Mouse (Mus musculus) heart, embryonic 16.5 days (tissue): ENCODE data around the gene Fam120b. TPM values are rescaled to one million over a fixed set of nuclear protein-coding genes. Genes with fewer than 3 reads are reported as not detected.
A peak's percentile ranks its signal among the peaks of the same experiment; 100 is the strongest.

Experiments used
- ATAC-seq: fragments of 200-750 bp; cut with Nextera tagmentation; replicated peaks from 2 replicates; pipeline ENCODE4 v1.8.0; 2017; ENCODE audit warnings: moderate number of reproducible peaks; ENCODE audit not compliant: insufficient read depth, low FRiP score; ENCODE audit errors: extremely low read depth
- H3K27ac ChIP-seq: fragments of 300-500 bp; sonication (generic); 2 replicates; pipeline ENCODE4 v1.5.1; 2014; ENCODE audit warnings: mild to moderate bottlenecking, low read length, control low read depth, moderate library complexity
- H3K27me3 ChIP-seq: fragments of 300-500 bp; sonication (generic); 2 replicates; pipeline ENCODE4 v1.6.1; 2014; ENCODE audit warnings: low read length, mixed read lengths; ENCODE audit not compliant: control insufficient read depth, insufficient read depth
- H3K36me3 ChIP-seq: fragments of 300-500 bp; sonication (generic); 2 replicates; pipeline ENCODE4 v1.6.1; 2014; ENCODE audit not compliant: control insufficient read depth, insufficient read depth
- H3K4me1 ChIP-seq: fragments of 300-500 bp; sonication (generic); 2 replicates; pipeline ENCODE4 v1.6.1; 2014; ENCODE audit warnings: low read length, mixed read lengths; ENCODE audit not compliant: control insufficient read depth, insufficient read depth
- H3K4me2 ChIP-seq: fragments of 300-500 bp; sonication (generic); 2 replicates; pipeline ENCODE4 v1.6.1; 2014; ENCODE audit warnings: low read depth, mild to moderate bottlenecking, control low read depth, low read length
- H3K4me3 ChIP-seq: fragments of 300-500 bp; sonication (generic); 2 replicates; pipeline ENCODE4 v1.5.1; 2014; ENCODE audit warnings: mild to moderate bottlenecking, control low read depth, low read length
- H3K9ac ChIP-seq: fragments of 300-500 bp; sonication (generic); 2 replicates; pipeline ENCODE4 v1.6.1; 2014; ENCODE audit warnings: low read length, control low read depth
- H3K9me3 ChIP-seq: fragments of 300-500 bp; sonication (generic); replicated peaks from 2 replicates; pipeline ENCODE4 v1.6.1; 2016; ENCODE audit warnings: low read length; ENCODE audit not compliant: control insufficient read depth
- WGBS: fragments of 180-500 bp; shearing (Covaris S2); extraction: QIAGEN DNeasy Blood & Tissue Kit; methylation state at CpG from one replicate; pipeline ENCODE4 v1.1.7; 2014; 5-methylcytosine and 5-hydroxymethylcytosine counted together
- polyA plus RNA-seq: library from polyadenylated mRNA; unstranded; fragments of >200 nt; fragmentation: Nextera tagmentation; extraction: Ambion mirVana; gene quantifications from 2 replicates; pipeline ENCODE4 v1.2.1, GENCODE M21; 2015

Gene Fam120b
- polyA plus RNA-seq, 1 experiment from 2014 or later: 18.1 TPM

GRCm38 (mm10) chr17:15377901-15378300 lies 18.1 kb upstream of the Fam120b start:
- H3K27me3 ChIP-seq: peaks cover 80% of the 10 kb centered on the region
- 0 out of 2 replicates have a peak, but pooled peaks have one; percentile 21 for ATAC-seq

GRCm38 (mm10) chr17:15378413-15379109 lies 17.4 kb upstream of the Fam120b start:
- H3K27me3 ChIP-seq: peaks cover 76% of the 10 kb centered on the region
- H3K9me3 ChIP-seq: no peaks in the 10 kb centered on the region
- 18% methylated on average over 15 of the region's 15 CpGs for WGBS
- H3K4me2 ChIP-seq: no peak overlapping the region
- no peak for ATAC-seq
- H3K4me3 ChIP-seq: no peak overlapping the region
- no peak overlapping the region for H3K27ac ChIP-seq
- no peaks in the 10 kb centered on the region for H3K36me3 ChIP-seq
- no peak overlapping the region for H3K9ac ChIP-seq
- peaks cover 29% of the 10 kb centered on the region for H3K4me1 ChIP-seq

More at GRCm38 (mm10) chr17:15377901-15378300, 18.1 kb upstream of the Fam120b start:
- H3K36me3 ChIP-seq: no peaks in the 10 kb centered on the region
- 2% methylated on average over 1 of the region's 1 CpGs for WGBS
- H3K4me3 ChIP-seq: no peak overlapping the region
- H3K9ac ChIP-seq: no peak overlapping the region
- no peak overlapping the region for H3K27ac ChIP-seq
- no peaks in the 10 kb centered on the region for H3K9me3 ChIP-seq
- H3K4me1 ChIP-seq: peaks cover 29% of the 10 kb centered on the region
- H3K4me2 ChIP-seq: no peak overlapping the region

GRCm38 (mm10) chr17:15379741-15380526 lies 16.1 kb upstream of the Fam120b start:
- Histone ChIP-seq H3K27me3 (peaks cover 70% of the 10 kb centered on the region), H3K4me3 (peak overlapping the region; percentile 49), H3K4me1 (peaks cover 22% of the 10 kb centered on the region), H3K4me2 (peak overlapping the region; percentile 71), H3K36me3 (no peaks in the 10 kb centered on the region), H3K9me3 (no peaks in the 10 kb centered on the region), H3K27ac (no peak overlapping the region), H3K9ac (no peak overlapping the region)
- WGBS: 17% methylated on average over 17 of the region's 17 CpGs
- ATAC-seq: no peak

GRCm38 (mm10) chr17:15380641-15381051 lies 15.4 kb upstream of the Fam120b start:
- no peaks in the 10 kb centered on the region for H3K36me3 ChIP-seq
- H3K4me1 ChIP-seq: peaks cover 19% of the 10 kb centered on the region
- under 1% methylated on average over 27 of the region's 27 CpGs for WGBS
- peak overlapping the region; percentile 49 for H3K4me3 ChIP-seq
- peaks cover 67% of the 10 kb centered on the region for H3K27me3 ChIP-seq
- 0 out of 2 replicates have a peak, but pooled peaks have one; percentile 7 for ATAC-seq
- peak overlapping the region; percentile 71 for H3K4me2 ChIP-seq
- no peak overlapping the region for H3K27ac ChIP-seq
- no peaks in the 10 kb centered on the region for H3K9me3 ChIP-seq
- H3K9ac ChIP-seq: peak overlapping the region; percentile 30

- H3K4me1 ChIP-seq: peaks cover 19% of the 10 kb centered on the region
- WGBS: 19% methylated on average over 22 of the region's 22 CpGs
- no peaks in the 10 kb centered on the region for H3K36me3 ChIP-seq
- H3K4me2 ChIP-seq: peak overlapping the region; percentile 71
- peak overlapping the region; percentile 49 for H3K4me3 ChIP-seq
- H3K9ac ChIP-seq: no peak overlapping the region; the same call in 1 of the 2 replicates
- no peak for ATAC-seq
- H3K27me3 ChIP-seq: peaks cover 67% of the 10 kb centered on the region
- no peak overlapping the region for H3K27ac ChIP-seq
- no peaks in the 10 kb centered on the region for H3K9me3 ChIP-seq
These were observed 14.7 kb upstream of the Fam120b start for GRCm38 (mm10) chr17:15381092-15381860.

- Histone ChIP-seq H3K4me2 (no peak overlapping the region), H3K36me3 (no peaks in the 10 kb centered on the region), H3K27ac (no peak overlapping the region), H3K9me3 (no peaks in the 10 kb centered on the region), H3K4me3 (no peak overlapping the region), H3K9ac (no peak overlapping the region), H3K4me1 (peaks cover 15% of the 10 kb centered on the region), H3K27me3 (peaks cover 62% of the 10 kb centered on the region)
- WGBS: 51% methylated on average over 7 of the region's 7 CpGs
- ATAC-seq: no peak
These were observed 13.9 kb upstream of the Fam120b start for GRCm38 (mm10) chr17:15381869-15382660.

- no peak for ATAC-seq
- no peak overlapping the region for H3K27ac ChIP-seq
- H3K4me1 ChIP-seq: peaks cover 8% of the 10 kb centered on the region; the same call in 1 of the 2 replicates
- H3K27me3 ChIP-seq: peaks cover 54% of the 10 kb centered on the region
- H3K4me3 ChIP-seq: no peak overlapping the region
- no peak overlapping the region for H3K4me2 ChIP-seq
- H3K9ac ChIP-seq: no peak overlapping the region
- 89% methylated on average over 5 of the region's 5 CpGs for WGBS
- no peaks in the 10 kb centered on the region for H3K9me3 ChIP-seq
- no peaks in the 10 kb centered on the region for H3K36me3 ChIP-seq
These were observed 12.6 kb upstream of the Fam120b start for GRCm38 (mm10) chr17:15383360-15383759.

GRCm38 (mm10) chr17:15388892-15389291 lies 7.1 kb upstream of the Fam120b start:
- no peak for ATAC-seq
- no peak overlapping the region for H3K4me3 ChIP-seq
- H3K4me2 ChIP-seq: no peak overlapping the region
- WGBS: 70% methylated on average over 4 of the region's 4 CpGs
- H3K9ac ChIP-seq: no peak overlapping the region
- H3K4me1 ChIP-seq: no peaks in the 10 kb centered on the region
- no peaks in the 10 kb centered on the region for H3K36me3 ChIP-seq
- H3K9me3 ChIP-seq: no peaks in the 10 kb centered on the region
- H3K27ac ChIP-seq: no peak overlapping the region
- H3K27me3 ChIP-seq: peaks cover 9% of the 10 kb centered on the region; the same call in 1 of the 2 replicates
